Mouse (Mus musculus) neural tube, embryonic 10.5 days (tissue): Measurements from ENCODE around the gene Slc25a20.
A peak's percentile ranks its signal among the peaks of the same experiment; 100 is the strongest.
"Not testable (repeated sequence)": the region's sequence is repeated elsewhere in the genome, so short reads cannot be mapped to it uniquely, and the experiment has no call there.

ENCODE experiments used
- DNase-seq: peaks from one replicate; pipeline ENCODE4 v3.0.0-alpha.2; 2017; ENCODE audit warnings: low spot score; ENCODE audit errors: extremely low spot score

The Slc25a20 gene

DNA sequence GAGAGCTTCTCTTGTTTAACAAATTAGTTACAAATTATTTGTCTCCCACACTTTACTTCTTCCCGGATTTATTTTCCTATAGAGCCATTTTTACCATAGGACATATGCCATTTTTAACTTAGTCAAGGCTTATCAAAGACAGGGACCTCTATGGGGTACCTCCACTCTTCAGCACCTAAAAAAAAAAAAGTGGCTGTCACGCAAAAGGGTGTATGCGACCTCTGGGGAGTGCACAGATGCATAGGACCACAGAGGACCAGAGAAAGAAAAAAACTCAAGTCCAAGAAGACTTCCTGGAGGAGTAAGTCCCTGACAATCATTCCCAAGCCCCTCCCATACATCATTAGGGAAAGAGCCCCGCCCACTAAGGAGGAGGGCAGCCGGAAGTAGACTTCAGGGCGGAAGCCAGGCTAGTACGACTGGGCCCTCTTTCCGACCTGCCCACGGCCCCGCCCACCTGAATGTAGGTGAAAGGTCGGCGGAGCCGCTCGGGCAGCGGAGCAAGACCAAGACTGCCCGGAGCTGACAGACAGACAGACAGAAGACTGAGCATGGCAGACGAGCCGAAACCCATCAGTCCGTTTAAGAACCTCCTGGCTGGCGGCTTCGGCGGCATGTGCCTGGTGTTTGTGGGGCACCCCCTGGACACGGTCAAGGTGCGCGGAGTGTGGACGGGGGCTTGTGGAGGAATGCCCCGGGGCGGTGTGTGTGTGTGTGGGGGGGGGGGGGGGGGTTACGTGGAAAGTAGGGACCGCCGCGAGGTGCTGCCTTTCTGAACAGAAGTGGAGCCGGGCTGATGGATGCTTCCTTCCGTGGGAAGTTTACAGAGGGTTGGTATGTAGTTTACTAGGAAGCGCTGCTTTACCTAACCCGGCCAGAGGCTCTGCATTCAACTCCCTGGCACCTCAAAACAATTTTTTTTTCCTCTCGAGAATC is at the start of gene Slc25a20:
Gene Slc25a20 (plus strand): TSS at position 412 of the 936 bp plus-strand sequence.
- peak; percentile 82 for DNase-seq

DNA sequence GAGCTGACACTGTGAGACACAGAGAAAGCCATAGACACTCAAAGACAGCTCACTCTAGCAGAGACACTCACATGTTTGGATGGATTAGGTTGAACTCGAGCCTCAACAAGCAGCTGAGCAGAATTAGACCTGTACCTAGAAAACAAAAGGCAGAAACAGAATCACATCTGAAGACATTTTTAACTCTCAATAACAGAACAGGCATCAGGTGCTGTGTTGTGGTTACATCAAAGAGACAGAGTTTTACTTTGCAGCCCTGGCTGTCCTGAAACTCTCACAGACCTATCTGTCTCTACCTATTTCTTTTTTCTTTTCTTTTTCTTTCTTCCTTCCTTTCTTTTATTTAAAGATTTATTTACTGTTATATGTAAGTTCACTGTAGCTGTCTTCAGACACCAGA is 44.6 kb upstream of the Slc25a20 start:
- no peak for DNase-seq

DNA sequence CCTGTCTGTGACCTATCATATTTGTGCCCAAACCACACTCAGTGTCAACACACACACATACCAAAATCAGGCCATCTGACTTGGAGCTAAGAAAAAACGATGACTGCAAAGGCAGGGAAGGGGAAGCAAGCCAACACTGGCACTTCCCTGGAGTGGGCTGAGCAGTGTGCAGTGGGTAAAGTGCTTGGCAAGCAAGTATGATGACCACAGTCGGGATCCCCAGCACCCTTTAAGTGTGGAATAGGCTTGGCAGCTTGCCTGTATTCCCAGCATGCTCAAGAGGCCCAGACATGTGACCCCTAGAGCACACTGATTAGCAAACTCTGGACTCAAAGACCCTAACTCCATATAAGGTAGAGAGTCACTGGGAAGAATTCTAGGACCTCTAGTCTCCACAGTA is 35.4 kb upstream of the Slc25a20 start:
- no peak for DNase-seq

DNA sequence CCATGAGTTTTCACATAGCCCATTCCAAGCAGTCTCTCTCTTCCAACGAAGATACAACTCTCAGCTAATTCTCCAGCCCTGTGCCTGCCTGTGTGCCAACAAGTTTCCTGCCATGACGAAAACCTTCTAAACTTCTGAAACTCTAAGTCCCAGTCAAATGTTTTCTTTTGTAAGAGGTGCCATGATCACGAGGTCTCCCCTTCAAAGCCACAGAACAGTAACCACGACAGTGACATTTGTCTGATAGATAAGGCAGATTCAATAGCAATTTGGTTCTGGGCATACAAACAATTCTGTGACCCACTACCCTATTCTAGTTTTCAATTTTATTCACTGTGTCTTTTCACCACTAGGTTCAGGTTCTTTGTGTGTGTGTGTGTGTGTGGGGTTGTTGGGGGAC is 33.7 kb upstream of the Slc25a20 start:
- no peak for DNase-seq

DNA sequence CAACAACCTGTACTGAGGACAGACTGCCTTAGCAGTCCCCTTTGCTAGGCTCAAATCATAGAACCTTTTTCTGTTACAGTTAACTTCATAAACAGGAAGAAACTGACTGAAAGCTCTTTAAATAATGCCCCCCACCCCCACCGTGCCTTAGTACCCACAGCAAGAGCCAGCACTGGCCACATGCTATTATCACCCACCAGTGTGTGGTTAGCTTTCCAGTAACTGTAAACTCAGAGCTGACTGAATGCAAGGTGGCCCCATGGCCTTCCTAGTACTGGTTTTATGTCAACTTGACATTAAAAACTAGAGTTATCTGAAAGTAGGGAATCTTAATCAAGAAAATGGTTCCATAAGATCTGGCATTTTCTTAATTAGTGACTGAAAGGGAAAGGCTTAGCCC is 31.2 kb upstream of the Slc25a20 start:
- no peak for DNase-seq

GRCm38 (mm10) chr9:108631631-108632256 is 30.1 kb upstream of the Slc25a20 start:
- no peak for DNase-seq

DNA sequence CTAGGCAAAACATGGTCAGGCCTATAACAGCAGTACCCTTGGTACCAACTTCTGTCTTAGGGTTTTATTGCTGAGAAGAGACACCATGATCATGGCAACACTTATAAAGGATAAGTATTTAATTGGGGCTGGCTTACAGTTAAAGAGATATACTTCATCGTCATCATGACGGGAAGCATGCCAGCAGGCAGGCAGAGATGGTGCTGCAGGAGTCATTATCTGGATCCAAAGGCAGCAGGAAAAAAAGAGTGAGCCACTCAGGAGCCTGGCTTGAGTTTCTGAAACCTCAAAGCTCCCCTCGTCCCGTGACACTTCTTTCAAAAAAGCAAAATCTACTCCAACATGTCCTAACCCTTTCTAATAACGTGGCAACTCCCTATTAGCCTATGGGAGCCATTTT is 29.5 kb upstream of the Slc25a20 start:
- no peak for DNase-seq

GRCm38 (mm10) chr9:108633846-108634245 is 28.0 kb upstream of the Slc25a20 start:
- no peak for DNase-seq

- no peak for DNase-seq
These were observed 26.5 kb upstream of the Slc25a20 start for GRCm38 (mm10) chr9:108635415-108635814.

DNA sequence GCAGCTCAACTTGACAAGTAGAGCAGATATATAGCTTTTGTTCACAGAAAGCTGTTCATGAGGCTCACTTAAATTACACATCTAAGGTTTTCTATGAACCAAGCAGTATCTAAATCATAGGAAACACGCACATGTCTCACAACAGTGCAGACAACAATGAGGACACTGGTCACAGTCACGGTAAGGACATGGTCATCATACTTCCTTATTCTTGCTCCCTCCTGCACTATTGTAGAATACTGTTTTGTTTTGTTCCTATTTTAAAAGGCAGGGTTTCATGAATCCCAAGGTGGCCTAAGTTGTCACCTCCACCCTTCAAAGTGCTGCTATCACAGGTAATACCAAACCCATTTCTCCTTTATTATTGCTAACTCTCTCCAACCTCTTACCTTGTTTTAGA is 22.1 kb upstream of the Slc25a20 start:
- DNase-seq, result no peak

- DNase-seq, result no peak
These were observed 13.7 kb upstream of the Slc25a20 start for GRCm38 (mm10) chr9:108648166-108648565.

DNA sequence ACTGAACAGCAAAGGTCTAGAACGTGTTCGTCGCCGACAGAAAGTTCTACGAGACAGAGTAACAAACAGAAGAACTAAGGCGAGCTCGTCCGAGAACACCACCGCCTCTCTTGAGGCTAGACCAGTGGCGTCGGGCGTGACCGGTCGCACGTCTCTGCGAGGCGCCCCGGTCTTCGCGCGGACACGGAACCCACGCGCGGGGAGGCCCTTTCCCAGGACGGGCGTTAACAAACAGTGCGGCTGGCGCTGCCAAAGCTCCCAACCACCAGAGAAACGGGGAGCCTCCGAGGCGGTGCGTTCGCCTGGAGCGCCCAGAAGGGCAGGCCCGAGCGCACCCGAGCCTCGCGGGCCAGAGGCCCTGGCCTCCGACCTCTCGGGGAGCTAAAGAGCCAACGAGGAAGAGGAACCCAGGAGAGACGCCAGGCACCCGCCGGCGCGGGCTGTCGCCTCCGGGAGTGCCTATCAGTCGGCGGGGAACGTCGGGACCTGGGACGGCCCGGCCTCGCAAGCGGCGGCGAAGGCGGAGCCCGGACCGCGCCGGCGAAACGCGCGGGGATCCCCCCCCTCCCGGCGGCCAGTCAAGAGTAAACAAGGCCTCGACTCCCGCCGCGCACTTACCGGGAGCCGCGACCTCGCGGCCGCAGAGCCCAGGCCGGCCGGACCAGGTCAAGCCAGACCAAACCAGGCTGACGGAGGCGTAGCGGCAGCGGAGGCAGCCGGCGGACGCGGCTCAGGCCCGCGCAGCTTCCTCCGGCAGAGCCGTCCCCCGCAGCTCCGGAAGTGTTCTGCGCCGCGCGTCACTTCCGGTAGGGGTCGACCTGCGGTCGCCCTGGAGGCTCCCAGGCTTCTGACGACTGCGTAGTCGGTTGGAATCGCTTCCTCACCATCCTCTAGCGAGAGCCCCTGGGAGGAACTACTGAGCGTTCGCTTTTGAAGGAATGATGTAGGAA is 13.0 kb upstream of the Slc25a20 start, which contains the start of gene Arih2:
Gene Arih2 (minus strand): TSS at position 776 of the 950 bp plus-strand sequence.
- DNase-seq, result peak; percentile 92

DNA sequence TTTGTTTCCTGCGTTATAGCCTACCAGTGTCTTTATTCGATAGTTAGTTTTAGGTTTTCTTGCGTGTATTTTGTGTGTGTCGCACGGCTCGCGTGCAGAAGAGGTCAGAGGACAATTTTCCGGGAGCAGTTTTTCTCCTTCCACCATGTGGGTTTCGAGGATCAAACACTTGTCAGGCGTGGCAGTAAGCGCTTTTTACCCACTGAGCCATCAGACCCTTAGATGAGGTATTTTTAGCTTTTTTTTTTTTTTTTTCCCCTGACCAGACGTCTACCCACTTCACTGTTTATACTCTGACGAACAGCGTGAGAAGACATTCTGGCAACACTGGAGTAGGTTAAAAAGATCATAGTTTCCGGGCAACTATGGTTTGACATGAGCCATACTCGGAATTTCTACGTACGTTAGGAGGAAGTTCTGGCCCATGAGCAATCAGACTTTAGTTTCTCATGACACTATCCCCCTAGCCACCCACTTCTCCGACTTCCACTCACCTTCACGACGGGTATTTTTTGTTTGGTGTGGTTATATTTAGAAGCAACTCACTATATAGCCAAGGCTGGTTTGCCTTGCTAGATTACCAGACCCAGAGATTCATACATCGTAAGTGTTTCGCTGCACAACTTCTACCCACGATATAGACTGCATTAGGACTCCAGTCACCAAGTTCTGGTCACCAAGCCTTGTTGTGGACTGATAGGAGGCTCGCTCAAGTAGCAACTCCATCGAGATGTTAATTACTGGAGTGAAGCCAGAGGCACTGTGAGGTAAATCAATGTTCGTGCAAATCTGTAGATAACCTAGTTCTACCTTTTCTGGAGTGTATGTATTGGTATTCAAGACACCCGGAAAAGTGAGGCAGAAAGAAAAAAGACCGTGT is 12.1 kb upstream of the Slc25a20 start:
- peak; percentile 16 for DNase-seq

DNA sequence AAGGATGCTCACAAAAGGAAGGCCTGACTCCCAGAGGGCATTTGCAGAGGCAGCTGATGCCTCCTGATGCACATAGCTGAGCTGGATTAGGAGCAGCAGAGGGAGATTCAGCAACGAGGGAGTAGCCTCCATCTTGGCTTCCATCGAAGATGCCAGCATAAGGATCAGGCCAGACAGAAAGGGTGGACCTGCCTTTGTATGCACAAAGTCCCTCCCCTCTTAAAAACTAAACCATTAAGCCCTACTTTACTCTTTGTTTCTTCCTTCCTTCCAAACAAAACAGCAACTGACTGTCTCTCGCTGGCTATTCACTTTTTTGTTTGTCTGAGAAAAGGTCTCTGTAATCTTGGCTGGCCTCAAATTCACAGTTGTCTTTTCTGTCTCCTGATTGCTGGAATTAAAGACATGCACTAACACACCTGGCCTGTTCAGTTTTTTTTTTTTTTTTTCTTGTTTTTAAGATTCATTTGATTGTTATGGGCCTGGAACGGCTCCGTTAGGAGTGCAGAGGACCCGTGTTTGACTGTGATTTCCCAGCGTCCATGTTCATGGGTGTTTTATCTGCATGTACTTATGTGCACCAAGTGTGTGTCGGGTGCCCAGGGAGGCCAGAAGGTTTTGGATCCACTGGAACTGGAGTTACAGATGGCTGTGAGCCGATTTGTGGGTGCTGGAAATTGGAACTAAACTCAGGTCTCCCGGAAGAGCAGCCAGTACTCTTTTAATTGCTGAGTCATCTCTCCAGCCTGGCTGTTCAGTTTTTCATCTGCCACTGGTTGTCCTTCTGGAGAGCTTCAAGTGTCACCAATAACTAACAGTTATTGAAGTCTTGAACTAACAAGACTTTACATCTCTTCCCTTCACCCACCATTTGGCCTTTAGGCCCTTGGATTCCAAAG is 7.1 kb upstream of the Slc25a20 start:
- DNase-seq, result no peak

DNA sequence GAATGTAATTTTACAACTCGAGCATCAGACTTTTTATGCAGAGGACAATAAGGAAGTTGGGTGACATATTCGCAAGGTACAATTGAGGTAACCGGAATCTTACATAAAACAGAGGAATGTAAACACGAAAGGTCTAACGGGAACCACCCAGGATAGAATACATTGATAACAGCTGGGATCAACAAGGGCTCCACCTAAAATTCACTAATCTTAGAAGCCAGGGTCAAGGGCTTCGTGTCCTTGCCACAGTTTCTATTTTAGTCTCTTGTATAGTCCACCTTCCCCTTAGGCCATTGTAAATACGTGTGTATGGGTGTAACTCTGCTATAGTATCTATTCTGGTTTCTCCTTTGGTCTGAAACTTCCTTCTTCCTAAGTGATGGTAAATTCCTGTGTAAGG is 6.0 kb upstream of the Slc25a20 start:
- DNase-seq, result not testable (repeated sequence)

DNA sequence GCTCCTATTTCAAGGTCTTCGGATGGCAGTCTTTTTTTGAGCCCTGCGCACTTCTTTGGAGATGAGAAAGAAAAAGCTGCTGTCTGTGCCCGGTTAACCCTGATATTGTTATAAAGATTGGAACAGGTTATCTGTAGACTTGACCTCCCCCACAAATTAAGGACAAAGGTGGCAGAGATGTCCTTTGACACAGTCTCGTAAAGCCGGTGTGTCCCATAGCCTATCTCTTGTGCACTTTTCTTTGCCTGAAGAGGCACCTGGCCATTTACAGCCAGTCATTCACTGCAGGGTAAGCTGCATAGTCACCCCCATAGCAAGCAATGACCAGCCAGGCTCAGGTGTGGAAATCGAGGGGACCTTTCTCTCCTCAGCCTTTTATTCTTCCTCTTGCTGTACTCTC is 772 bp downstream of the Slc25a20 start:
- DNase-seq, result no peak

GRCm38 (mm10) chr9:108669875-108670274 is 8.0 kb downstream of the Slc25a20 start:
- DNase-seq, result no peak

DNA sequence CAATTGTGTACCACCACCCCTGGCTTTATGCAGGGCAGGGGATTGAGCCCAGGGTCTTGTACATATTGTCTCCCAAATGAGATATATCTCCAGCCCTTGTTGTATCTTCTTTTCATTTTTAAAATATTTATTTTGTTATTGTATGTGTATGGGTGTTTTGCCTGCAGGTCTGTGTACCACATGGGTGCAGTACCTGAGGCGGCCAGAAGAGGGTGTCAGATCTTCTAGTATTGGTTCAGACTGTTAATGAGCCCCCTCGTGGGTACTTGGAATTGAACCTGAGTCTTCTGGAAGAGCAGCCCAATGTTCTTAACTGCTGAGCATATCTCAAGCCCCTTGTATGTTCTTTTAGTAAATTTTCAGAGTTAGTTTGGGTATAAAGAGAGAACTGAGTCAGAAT is 11.3 kb downstream of the Slc25a20 start:
- no peak for DNase-seq

- DNase-seq, result no peak
These were observed 18.1 kb downstream of the Slc25a20 start for GRCm38 (mm10) chr9:108680026-108680425.
